Mouse (Mus musculus) frontal cortex, postnatal 14 days (tissue): ENCODE data around the gene Atp5h.

Experiments
- DNase-seq, 2 experiments: peaks; one replicate each; pipeline ENCODE4 v3.0.0; 2022; ENCODE audit warnings: low spot score in 2 of 2

Atp5h gene

DNA sequence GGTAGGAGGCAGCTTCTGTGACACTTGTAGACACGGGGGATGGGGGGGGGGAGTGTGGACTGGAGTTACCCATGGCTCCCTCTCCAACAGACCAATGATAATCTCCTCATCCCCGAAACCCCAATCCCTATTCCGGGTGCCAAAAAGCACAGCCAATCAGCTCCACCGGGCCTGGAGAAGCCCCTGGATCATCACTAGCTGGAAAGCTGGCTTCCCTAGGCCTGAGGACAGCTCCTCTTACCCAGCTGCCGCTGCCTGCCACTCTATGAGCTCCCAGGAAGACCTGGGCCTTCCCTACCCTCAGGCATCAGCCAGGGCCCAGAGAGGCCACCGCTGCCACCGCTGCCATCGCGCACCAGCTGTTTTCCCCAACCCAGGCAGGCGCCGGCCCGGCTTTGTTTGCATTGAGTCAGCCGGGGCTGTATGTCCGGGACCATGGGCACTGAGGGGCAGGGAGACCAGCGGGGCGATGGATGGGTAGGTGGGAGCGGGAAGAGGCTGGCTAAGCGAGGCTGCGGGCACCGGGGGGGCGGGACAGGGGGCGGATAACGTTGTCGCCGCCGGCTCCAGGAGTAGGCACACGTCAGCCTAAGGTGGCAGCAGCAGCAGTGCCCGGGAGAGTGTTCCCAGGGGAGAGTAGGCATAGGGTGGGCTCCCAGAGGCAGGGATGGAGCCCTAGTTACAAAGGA, 52.9 kb downstream of the Atp5h start:
- DNase-seq: peak in 1 of 2 experiments; percentile 64

DNA sequence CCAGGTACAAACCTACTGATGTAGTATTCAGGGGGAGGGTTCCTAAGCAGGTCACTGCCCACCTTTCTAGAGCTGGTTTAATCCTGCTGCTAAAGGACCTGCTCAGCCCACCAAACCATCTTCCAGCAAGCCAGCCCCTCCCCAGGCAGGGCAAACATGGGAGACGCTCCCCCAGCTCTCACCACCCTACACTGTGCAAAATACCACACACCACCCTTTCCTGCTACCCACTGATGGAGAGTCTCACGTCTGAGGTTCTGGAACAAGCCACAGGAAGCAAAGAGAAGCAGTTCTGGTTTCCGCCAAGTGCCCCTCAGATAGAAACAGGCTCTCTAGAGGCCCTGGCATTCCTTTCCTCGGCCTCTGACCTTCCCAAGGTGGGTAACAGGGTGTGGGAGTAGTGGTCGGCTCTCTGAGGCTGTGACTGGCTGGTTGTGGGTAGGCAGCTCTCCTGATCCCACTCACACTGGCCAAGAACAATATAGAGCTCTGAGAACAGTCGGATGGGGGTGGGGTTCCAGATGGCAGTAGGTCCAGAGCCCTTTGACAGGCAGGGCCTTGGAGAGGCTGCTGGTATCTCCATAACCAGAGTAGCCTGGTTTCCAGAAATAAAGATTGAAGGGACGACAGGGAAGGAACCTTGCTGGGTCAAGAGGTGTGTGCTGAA, 53.6 kb downstream of the Atp5h start:
- DNase-seq: no peak
